Mouse (Mus musculus): ENCODE data around the gene Zfp846. TPM values are rescaled to one million over a fixed set of nuclear protein-coding genes. Genes with fewer than 3 reads are reported as not detected.
"Not testable (repeated sequence)": the region's sequence is repeated elsewhere in the genome, so short reads cannot be mapped to it uniquely, and the experiment has no call there.

Gene Zfp846
- total and polyA plus RNA-seq, 3 experiments = 10.2 to 11.2 TPM; not detected in 1

- TF ChIP-seq ZC3H11A (IDR thresholded peaks at IDR 0.05; ENCODE audit: low read depth, low read length) (no peak), ELF1 (IDR thresholded peaks at IDR 0.05; ENCODE audit: low read depth, low read length) (no peak), ZMIZ1 (IDR thresholded peaks at IDR 0.05; ENCODE audit: low read depth, low read length) (no peak)
- H3K4me1 ChIP-seq (ENCODE audit: control insufficient read depth in 1 of 2, insufficient read depth in 2 of 2, low read length in 2 of 2) = no peaks in the 10 kb centered on the region
- H3K27me3 ChIP-seq (ENCODE audit: control insufficient read depth in 1 of 2, insufficient read depth in 2 of 2, low read length in 2 of 2) = peaks cover 14 to 21% of the 10 kb centered on the region in 2 experiments
- DNase-seq (ENCODE audit: low read depth, low spot score) = no peak
- H3K79me2 ChIP-seq (ENCODE audit: control insufficient read depth, insufficient read depth, low read length, poor library complexity) = no peaks in the 10 kb centered on the region
- H3K36me3 ChIP-seq (ENCODE audit: control insufficient read depth in 1 of 2, insufficient read depth in 2 of 2, low read length in 2 of 2) = no peaks in the 10 kb centered on the region
- no peaks in the 10 kb centered on the region for H3K9me3 ChIP-seq (replicated peaks; ENCODE audit: insufficient read depth, low read length)
- H3K27ac ChIP-seq (ENCODE audit: control insufficient read depth, low read depth, low read length) = no peak overlapping the region
- H3K4me3 ChIP-seq (ENCODE audit: control insufficient read depth in 1 of 2, insufficient read depth in 1 of 2, low read depth in 2 of 2, low read length in 2 of 2) = no peak overlapping the region
- no peak overlapping the region for H3K9ac ChIP-seq (ENCODE audit: control insufficient read depth, low read depth, low read length, poor library complexity, severe bottlenecking)
Observed at GRCm38 (mm10) chr9:20551781-20552275, 29.3 kb upstream of the Zfp846 start.

GRCm38 (mm10) chr9:20552698-20553097 lies 28.4 kb upstream of the Zfp846 start:
- Histone ChIP-seq H3K9me3 (replicated peaks; ENCODE audit: insufficient read depth, low read length) (no peaks in the 10 kb centered on the region), H3K4me1 (ENCODE audit: control insufficient read depth in 1 of 2, insufficient read depth in 2 of 2, low read length in 2 of 2) (no peaks in the 10 kb centered on the region), H3K4me3 (ENCODE audit: control insufficient read depth in 1 of 2, insufficient read depth in 1 of 2, low read depth in 2 of 2, low read length in 2 of 2) (no peak overlapping the region), H3K27me3 (ENCODE audit: control insufficient read depth in 1 of 2, insufficient read depth in 2 of 2, low read length in 2 of 2) (peaks cover 22 to 23% of the 10 kb centered on the region in 2 experiments), H3K9ac (ENCODE audit: control insufficient read depth, low read depth, low read length, poor library complexity, severe bottlenecking) (no peak overlapping the region), H3K36me3 (ENCODE audit: control insufficient read depth in 1 of 2, insufficient read depth in 2 of 2, low read length in 2 of 2) (no peaks in the 10 kb centered on the region), H3K79me2 (ENCODE audit: control insufficient read depth, insufficient read depth, low read length, poor library complexity) (no peaks in the 10 kb centered on the region), H3K27ac (ENCODE audit: control insufficient read depth, low read depth, low read length) (no peak overlapping the region)
- no peak for TF ChIP-seq MXI1 (IDR thresholded peaks at IDR 0.05; ENCODE audit: low read depth, low read length)
- no peak for TF ChIP-seq MYB (IDR thresholded peaks at IDR 0.05; ENCODE audit: low read depth, low read length)
- TF ChIP-seq MAZ (IDR thresholded peaks at IDR 0.05; ENCODE audit: low read depth, low read length) = no peak
- TF ChIP-seq RCOR1 (IDR thresholded peaks at IDR 0.05; ENCODE audit: low read depth, low read length) = no peak
- TF ChIP-seq E2F4 (IDR thresholded peaks at IDR 0.05; ENCODE audit: borderline replicate concordance, low read depth, low read length) = no peak
- TF ChIP-seq TCF12 (IDR thresholded peaks at IDR 0.05; ENCODE audit: low read depth, low read length) = no peak
- TF ChIP-seq MAFK (IDR thresholded peaks at IDR 0.05; ENCODE audit: borderline replicate concordance, low read depth, low read length) = no peak
- no peak for TF ChIP-seq BHLHE40 (IDR thresholded peaks at IDR 0.05; ENCODE audit: borderline replicate concordance, low read depth, low read length)
- no peak for TF ChIP-seq EP300 (IDR thresholded peaks at IDR 0.05; ENCODE audit: low read depth in 1 of 2, low read length in 2 of 2)
- no peak for DNase-seq (ENCODE audit: low read depth, low spot score)

GRCm38 (mm10) chr9:20562177-20562576 lies 18.9 kb upstream of the Zfp846 start:
- H3K36me3 ChIP-seq (ENCODE audit: control insufficient read depth in 1 of 2, insufficient read depth in 2 of 2, low read length in 2 of 2) = no peaks in the 10 kb centered on the region
- no peak overlapping the region for H3K4me3 ChIP-seq (ENCODE audit: control insufficient read depth in 1 of 2, insufficient read depth in 1 of 2, low read depth in 2 of 2, low read length in 2 of 2)
- peak; percentile 54 for DNase-seq (ENCODE audit: low read depth, low spot score)
- peaks cover 9 to 15% of the 10 kb centered on the region in 2 experiments for H3K27me3 ChIP-seq (ENCODE audit: control insufficient read depth in 1 of 2, insufficient read depth in 2 of 2, low read length in 2 of 2)
- TF ChIP-seq RAD21 (IDR thresholded peaks at IDR 0.05; ENCODE audit: low read depth, low read length) (peak; percentile 47), ZC3H11A (IDR thresholded peaks at IDR 0.05; ENCODE audit: low read depth, low read length) (peak; percentile 41), SMC3 (IDR thresholded peaks at IDR 0.05; ENCODE audit: low read depth, low read length) (peak; percentile 56), CTCF (IDR thresholded peaks at IDR 0.05 in 2 of 3, conservative IDR thresholded peaks at IDR 0.05 in 1 of 3; ENCODE audit: control insufficient read depth in 1 of 3, insufficient read depth in 1 of 3, low read depth in 2 of 3, low read length in 3 of 3, poor library complexity in 1 of 3, severe bottlenecking in 1 of 3) (peak; percentile 47 to 56 (median 52)), ELF1 (IDR thresholded peaks at IDR 0.05; ENCODE audit: low read depth, low read length) (no peak), POLR2AphosphoS2 (IDR thresholded peaks at IDR 0.05; ENCODE audit: low read length) (no peak), HCFC1 (IDR thresholded peaks at IDR 0.05; ENCODE audit: low read depth, low read length) (no peak)
- no peak overlapping the region for H3K27ac ChIP-seq (ENCODE audit: control insufficient read depth, low read depth, low read length)
- no peak overlapping the region for H3K9ac ChIP-seq (ENCODE audit: control insufficient read depth, low read depth, low read length, poor library complexity, severe bottlenecking)
- no peaks in the 10 kb centered on the region for H3K4me1 ChIP-seq (ENCODE audit: control insufficient read depth in 1 of 2, insufficient read depth in 2 of 2, low read length in 2 of 2)
- no peaks in the 10 kb centered on the region for H3K9me3 ChIP-seq (replicated peaks; ENCODE audit: insufficient read depth, low read length)
- H3K79me2 ChIP-seq (ENCODE audit: control insufficient read depth, insufficient read depth, low read length, poor library complexity) = no peaks in the 10 kb centered on the region

- not testable (repeated sequence) for DNase-seq (ENCODE audit: low read depth, low spot score); H3K9me3 ChIP-seq (replicated peaks; ENCODE audit: insufficient read depth, low read length); H3K4me3 ChIP-seq (ENCODE audit: control insufficient read depth in 1 of 2, insufficient read depth in 1 of 2, low read depth in 2 of 2, low read length in 2 of 2); H3K27ac ChIP-seq (ENCODE audit: control insufficient read depth, low read depth, low read length); H3K4me1 ChIP-seq (ENCODE audit: control insufficient read depth in 1 of 2, insufficient read depth in 2 of 2, low read length in 2 of 2); H3K9ac ChIP-seq (ENCODE audit: control insufficient read depth, low read depth, low read length, poor library complexity, severe bottlenecking); H3K79me2 ChIP-seq (ENCODE audit: control insufficient read depth, insufficient read depth, low read length, poor library complexity); H3K36me3 ChIP-seq (ENCODE audit: control insufficient read depth in 1 of 2, insufficient read depth in 2 of 2, low read length in 2 of 2); H3K27me3 ChIP-seq (ENCODE audit: control insufficient read depth in 1 of 2, insufficient read depth in 2 of 2, low read length in 2 of 2)
Observed at GRCm38 (mm10) chr9:20565326-20566030, 15.6 kb upstream of the Zfp846 start.
